Mouse (Mus musculus) kidney, adult 2 months (tissue): ENCODE results near the gene Fstl5. TPM values are rescaled to one million over a fixed set of nuclear protein-coding genes. Genes with fewer than 3 reads are reported as not detected.

Source experiments
- DNase-seq: peaks from one replicate; pipeline ENCODE4 v3.0.0; 2021
- H3K27ac ChIP-seq: fragments of 200-500 bp; 2 replicates; pipeline ENCODE4 v1.5.1; 2012; ENCODE audit warnings: low read depth, low read length, control low read depth, inconsistent platforms; ENCODE audit not compliant: insufficient read depth
- H3K27me3 ChIP-seq: fragments of 200-500 bp; replicated peaks from 2 replicates; pipeline ENCODE4 v1.6.1; 2012; ENCODE audit warnings: mild to moderate bottlenecking, moderate library complexity, low read length, inconsistent platforms; ENCODE audit not compliant: control insufficient read depth, insufficient read depth
- H3K36me3 ChIP-seq: fragments of 200-500 bp; 2 replicates; pipeline ENCODE4 v1.6.1; 2012; ENCODE audit warnings: mild to moderate bottlenecking, moderate library complexity, low read length, inconsistent platforms; ENCODE audit not compliant: control insufficient read depth, insufficient read depth
- H3K4me1 ChIP-seq: fragments of 200-500 bp; 2 replicates; pipeline ENCODE4 v1.6.1; 2011; ENCODE audit warnings: low read length; ENCODE audit not compliant: control insufficient read depth, insufficient read depth
- H3K4me3 ChIP-seq: fragments of 200-500 bp; 2 replicates; pipeline ENCODE4 v1.5.1; 2011; ENCODE audit warnings: mild to moderate bottlenecking, low read depth, low read length, control low read depth; ENCODE audit not compliant: insufficient read depth
- CTCF ChIP-seq: fragments of 200-500 bp; conservative IDR thresholded peaks from 2 replicates; pipeline ENCODE4 v1.5.1; 2011; ENCODE audit warnings: low read depth, mild to moderate bottlenecking, control low read depth, low read length, moderate library complexity, mixed read lengths; ENCODE audit not compliant: insufficient read depth, insufficient read length
- POLR2A ChIP-seq: fragments of 200-500 bp; IDR thresholded peaks from one replicate; pipeline ENCODE4 v1.6.1; 2011; ENCODE audit warnings: low read depth, low read length, control low read depth
- WGBS: fragments of 180-500 bp; shearing (Covaris S2); methylation state at CpG from one replicate; pipeline ENCODE4 v1.1.7; 2018; 5-methylcytosine and 5-hydroxymethylcytosine counted together
- polyA plus RNA-seq: library from polyadenylated mRNA; depleted of rRNA; stranded (reverse); fragments of >200 nt; gene quantifications from 2 replicates; pipeline ENCODE4 v1.2.3, GENCODE M21; 2012; rRNA removed

Gene Fstl5
- 0.12 and 0.22 TPM in 2 replicates for polyA plus RNA-seq

GRCm38 (mm10) chr3:76074060-76074707 lies at the start of gene Fstl5:
Gene Fstl5, plus strand, starts transcription at chr3:76074270.
- no peaks in the 10 kb centered on the region for H3K36me3 ChIP-seq
- H3K27me3 ChIP-seq = no peaks in the 10 kb centered on the region
- 2% methylated on average over 28 of the region's 28 CpGs for WGBS
- peak; percentile 31 for DNase-seq
- TF ChIP-seq POLR2A = no peak
- no peak for TF ChIP-seq CTCF
- no peak within 1 kb of the TSS for H3K27ac ChIP-seq
- no peaks in the 10 kb centered on the region for H3K4me1 ChIP-seq
- H3K4me3 ChIP-seq = no peak within 1 kb of the TSS

DNA sequence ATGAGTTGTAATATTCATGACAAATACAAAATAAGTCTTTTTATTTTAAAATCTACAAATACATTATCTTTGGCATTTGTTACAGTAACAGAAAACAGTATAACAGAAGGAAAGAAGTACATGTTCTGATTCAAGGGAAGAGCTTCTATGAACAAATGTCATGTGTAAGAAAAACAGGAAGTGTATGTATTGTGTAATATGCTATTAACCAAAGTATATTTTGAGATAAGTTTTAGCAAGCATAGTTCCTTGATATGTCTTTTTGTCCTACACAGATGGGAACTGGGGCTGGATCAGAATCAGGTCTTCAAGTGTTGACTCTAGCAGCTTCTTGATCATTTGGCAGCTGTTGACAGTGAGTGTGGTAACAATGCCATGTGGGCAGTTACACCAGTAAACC lies 48.5 kb upstream of the Fstl5 start:
- no peak overlapping the region for H3K27ac ChIP-seq
- no peaks in the 10 kb centered on the region for H3K27me3 ChIP-seq
- TF ChIP-seq CTCF (no peak), POLR2A (no peak)
- H3K4me3 ChIP-seq = no peak overlapping the region
- H3K36me3 ChIP-seq = no peaks in the 10 kb centered on the region
- no peak for DNase-seq
- no peaks in the 10 kb centered on the region for H3K4me1 ChIP-seq

- Histone ChIP-seq H3K36me3 (no peaks in the 10 kb centered on the region), H3K4me3 (no peak overlapping the region), H3K27ac (no peak overlapping the region), H3K4me1 (no peaks in the 10 kb centered on the region), H3K27me3 (no peaks in the 10 kb centered on the region)
- TF ChIP-seq POLR2A = no peak
- no peak for TF ChIP-seq CTCF
- DNase-seq = no peak
- WGBS = 72% methylated on average over 3 of the region's 3 CpGs
Observed at GRCm38 (mm10) chr3:76051124-76051523, 22.9 kb upstream of the Fstl5 start.

- Histone ChIP-seq H3K27ac (no peak overlapping the region), H3K4me3 (no peak overlapping the region), H3K4me1 (no peaks in the 10 kb centered on the region), H3K27me3 (no peaks in the 10 kb centered on the region), H3K36me3 (no peaks in the 10 kb centered on the region)
- TF ChIP-seq CTCF (no peak), POLR2A (no peak)
- WGBS = 67% methylated on average over 1 of the region's 1 CpGs
- no peak for DNase-seq
Observed at GRCm38 (mm10) chr3:76061996-76062395, 12.1 kb upstream of the Fstl5 start.

GRCm38 (mm10) chr3:76067920-76068319 lies 6.2 kb upstream of the Fstl5 start:
- Histone ChIP-seq H3K27me3 (no peaks in the 10 kb centered on the region), H3K27ac (no peak overlapping the region), H3K4me3 (no peak overlapping the region), H3K4me1 (no peaks in the 10 kb centered on the region), H3K36me3 (no peaks in the 10 kb centered on the region)
- TF ChIP-seq CTCF = 0 out of 2 replicates have a peak, but pooled peaks have one; percentile 8
- no peak for TF ChIP-seq POLR2A
- peak; percentile 67 for DNase-seq
- under 1% methylated on average over 3 of the region's 3 CpGs for WGBS

DNA sequence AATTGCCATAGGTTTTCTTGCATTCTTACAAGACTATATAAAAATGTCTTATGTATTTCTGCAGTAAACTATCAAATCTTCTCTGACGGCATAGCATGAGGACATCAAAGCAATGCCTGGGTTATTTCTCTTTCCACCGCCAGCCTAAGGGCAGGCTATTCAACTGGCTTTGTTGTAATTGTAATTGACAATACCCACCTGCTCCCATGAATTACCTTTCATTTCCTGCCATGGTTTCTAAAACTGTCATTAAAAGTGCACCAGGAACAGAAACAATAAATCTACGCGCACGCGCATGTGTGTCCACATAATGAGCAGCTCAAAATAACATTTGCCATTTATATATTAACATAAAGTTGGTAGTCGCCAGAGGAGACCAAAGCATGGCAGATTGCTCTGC lies 1.2 kb upstream of the Fstl5 start:
- no peaks in the 10 kb centered on the region for H3K27me3 ChIP-seq
- DNase-seq = no peak
- 58% methylated on average over 7 of the region's 7 CpGs for WGBS
- TF ChIP-seq CTCF = no peak
- no peak for TF ChIP-seq POLR2A
- no peaks in the 10 kb centered on the region for H3K36me3 ChIP-seq
- no peak overlapping the region for H3K27ac ChIP-seq
- H3K4me3 ChIP-seq = no peak overlapping the region
- no peaks in the 10 kb centered on the region for H3K4me1 ChIP-seq

DNA sequence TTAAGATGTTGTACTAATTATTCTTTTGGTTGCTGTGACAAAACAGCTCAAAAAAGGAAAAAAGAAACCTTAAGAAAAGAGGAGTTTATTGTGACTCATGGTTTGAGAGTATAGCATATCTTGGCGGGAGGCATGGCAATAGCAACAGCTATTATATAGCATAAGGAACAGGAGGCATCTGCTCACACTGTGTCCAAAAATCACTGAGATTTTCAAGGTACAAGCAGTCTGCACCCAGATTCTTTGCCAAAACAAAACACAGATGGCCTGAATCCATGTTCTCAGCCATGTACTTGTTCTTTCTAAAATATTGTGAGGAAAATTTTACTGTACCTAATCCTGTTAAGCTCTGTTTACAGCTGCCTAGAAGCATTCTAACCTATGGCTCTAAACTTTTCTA lies 66.4 kb downstream of the Fstl5 start:
- 76% methylated on average over 1 of the region's 1 CpGs for WGBS
- Histone ChIP-seq H3K27ac (no peak overlapping the region), H3K36me3 (no peaks in the 10 kb centered on the region), H3K4me3 (no peak overlapping the region), H3K4me1 (no peaks in the 10 kb centered on the region), H3K27me3 (no peaks in the 10 kb centered on the region; the same call in 1 of the 2 replicates)
- no peak for TF ChIP-seq CTCF
- no peak for TF ChIP-seq POLR2A
- no peak for DNase-seq
